Mouse (Mus musculus): ENCODE measurements around the gene Apbb2.
A peak's percentile ranks its signal among the peaks of the same experiment; 100 is the strongest.

The Apbb2 gene

DNA sequence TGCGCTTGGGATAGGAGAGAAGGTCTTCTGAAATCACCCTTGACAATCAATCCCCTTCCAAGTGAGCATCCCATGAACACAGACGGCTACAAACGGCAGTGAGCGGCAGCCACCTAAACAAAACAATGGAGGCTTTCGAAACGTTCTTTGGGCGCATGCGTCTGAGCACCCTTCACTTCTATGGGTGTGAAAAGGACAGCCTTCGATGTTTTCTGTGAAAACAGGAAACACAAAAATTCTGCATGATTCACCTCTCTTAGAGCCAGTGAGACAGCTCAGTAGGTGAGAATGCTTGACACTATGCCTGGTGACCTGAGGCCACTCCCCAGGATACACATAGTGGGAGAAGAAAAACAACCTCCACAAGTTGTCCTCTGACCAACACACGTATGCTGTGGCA is 103.3 kb downstream of the Apbb2 start:
- DNase-seq = no peak

GRCm38 (mm10) chr5:66514659-66515058 is 103.9 kb downstream of the Apbb2 start:
- no peak for DNase-seq

DNA sequence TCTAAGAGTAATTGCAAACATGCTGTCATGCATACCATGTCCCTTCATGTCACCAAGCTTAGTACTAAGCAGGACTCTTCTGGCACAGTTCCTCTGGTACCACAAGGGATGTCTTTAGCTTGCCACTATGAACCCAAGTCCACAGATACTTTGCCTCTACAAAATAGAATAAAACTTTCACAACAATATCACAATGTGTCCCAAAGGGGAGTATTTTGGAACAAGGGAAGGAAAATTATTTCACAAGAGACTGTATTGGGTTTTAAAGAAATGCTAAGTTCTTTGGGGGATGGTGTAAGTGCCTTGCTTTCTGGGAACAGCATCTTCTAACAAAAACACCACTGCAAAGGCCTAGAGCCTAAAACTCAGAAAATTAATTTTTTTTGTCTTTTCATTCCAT is 105.2 kb downstream of the Apbb2 start:
- no peak for DNase-seq

GRCm38 (mm10) chr5:66512519-66512918 is 106.1 kb downstream of the Apbb2 start:
- DNase-seq = no peak

- no peak for DNase-seq
Observed at GRCm38 (mm10) chr5:66510716-66511115, 107.9 kb downstream of the Apbb2 start.

DNA sequence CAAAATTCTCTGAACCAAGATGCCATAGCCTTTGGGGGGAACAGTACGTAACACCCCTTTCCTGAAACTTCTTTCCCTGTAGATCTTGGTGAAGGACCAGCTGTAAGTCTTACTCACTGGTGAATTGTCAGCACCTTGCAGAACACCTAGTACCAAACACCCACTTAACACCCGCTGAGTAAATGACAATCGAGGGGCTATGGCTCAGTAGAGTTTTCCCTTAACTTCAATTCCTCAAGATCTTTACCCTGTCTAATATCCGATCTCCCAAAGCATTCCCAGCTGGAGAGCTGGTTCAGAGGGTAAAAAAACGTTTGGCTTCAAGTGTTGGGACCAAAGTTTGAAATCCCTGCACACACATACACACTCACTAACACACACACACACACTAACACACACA is 109.4 kb downstream of the Apbb2 start:
- no peak for DNase-seq

- no peak for DNase-seq
Observed at GRCm38 (mm10) chr5:66505578-66505977, 113.0 kb downstream of the Apbb2 start.

DNA sequence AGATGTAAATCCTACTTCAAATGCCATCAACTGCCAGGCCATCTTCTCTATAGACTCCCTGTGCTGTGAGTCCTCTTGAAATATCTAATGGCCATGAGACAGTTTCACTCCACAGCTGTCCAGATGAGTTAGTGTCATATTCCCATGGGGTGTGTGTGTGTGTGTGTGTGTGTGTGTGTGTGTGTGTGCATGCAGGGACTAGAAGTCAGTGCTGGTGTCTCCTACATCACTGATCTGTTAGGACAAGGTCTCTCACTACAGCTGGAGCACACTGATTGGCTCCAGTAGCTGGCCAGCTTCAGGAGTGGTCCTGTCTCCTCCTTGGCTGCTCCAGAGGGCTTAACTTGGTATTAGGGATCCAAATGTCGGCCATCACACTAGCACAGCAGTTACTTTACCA is 113.5 kb downstream of the Apbb2 start:
- DNase-seq = no peak

- DNase-seq = no peak
Observed at GRCm38 (mm10) chr5:66504434-66504747, 114.2 kb downstream of the Apbb2 start.

GRCm38 (mm10) chr5:66503557-66504433 is 114.8 kb downstream of the Apbb2 start:
- DNase-seq = no peak

DNA sequence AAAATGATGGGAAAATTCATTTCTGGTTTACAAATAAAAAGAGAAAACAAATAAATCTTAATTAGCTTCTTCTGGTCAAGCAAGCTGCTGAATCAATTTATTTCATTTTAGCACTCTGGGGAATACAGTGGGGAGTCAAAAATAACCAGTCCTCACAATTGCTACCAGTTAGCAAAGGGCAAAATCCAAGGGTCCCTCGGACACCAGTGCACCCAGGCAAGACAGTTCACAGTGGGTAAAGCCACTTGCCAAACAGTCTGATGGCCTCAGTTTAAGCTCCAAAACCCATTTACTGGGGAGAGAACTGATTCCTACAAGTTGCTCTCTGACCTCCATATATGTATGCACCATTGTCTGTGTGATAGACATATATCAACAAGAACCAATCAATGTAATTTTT is 115.6 kb downstream of the Apbb2 start:
- no peak for DNase-seq

GRCm38 (mm10) chr5:66499621-66500020 is 119.0 kb downstream of the Apbb2 start:
- DNase-seq = no peak

DNA sequence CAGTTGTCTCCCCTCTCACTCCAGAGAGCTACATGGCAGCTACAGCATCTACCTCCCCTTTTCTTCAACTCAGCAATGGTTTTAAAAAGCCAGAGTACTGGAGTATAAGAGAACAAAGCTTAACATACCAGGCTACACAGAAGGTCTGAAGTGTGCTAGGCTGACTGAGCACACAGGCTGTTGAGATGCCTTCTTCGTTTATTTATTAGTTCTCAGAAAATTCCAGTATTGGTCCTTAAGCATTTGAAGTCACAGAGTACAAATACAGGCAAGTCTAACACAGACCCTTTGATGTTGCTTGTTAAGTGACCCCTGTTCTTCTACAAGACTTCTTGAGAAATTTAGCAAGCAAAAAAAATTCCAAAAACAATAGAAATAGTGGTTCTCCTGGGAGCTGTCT is 120.4 kb downstream of the Apbb2 start:
- DNase-seq = no peak

DNA sequence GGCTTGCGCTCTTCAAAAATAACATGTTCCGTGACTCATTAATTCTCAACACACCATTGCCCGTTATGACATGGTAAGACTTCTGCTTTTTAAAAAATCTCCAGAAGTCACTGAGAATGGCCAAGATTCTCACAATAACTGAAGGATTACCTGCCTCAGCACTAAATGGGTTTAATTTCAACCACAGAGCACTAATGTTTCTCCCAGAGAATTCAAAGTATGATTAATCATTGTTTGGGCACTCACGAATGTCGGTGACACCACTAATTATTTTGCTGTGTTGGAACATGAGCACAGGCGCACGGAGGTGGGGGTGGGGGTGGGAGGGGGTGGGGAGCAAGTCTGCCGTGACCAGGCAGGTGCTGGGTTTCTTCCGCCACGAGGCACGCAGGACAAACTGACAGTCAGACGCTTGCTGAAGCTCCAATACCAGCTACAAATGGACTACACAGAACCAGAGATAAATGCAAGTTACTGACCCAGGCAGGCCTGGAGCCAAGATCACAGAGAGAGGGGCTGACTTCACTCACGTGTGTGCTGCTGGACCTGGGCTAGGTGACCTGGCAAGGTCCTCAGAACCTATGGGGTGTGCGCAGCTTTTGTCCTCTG is 121.0 kb downstream of the Apbb2 start:
- no peak for DNase-seq

GRCm38 (mm10) chr5:66496881-66497360 is 121.7 kb downstream of the Apbb2 start:
- DNase-seq = no peak

DNA sequence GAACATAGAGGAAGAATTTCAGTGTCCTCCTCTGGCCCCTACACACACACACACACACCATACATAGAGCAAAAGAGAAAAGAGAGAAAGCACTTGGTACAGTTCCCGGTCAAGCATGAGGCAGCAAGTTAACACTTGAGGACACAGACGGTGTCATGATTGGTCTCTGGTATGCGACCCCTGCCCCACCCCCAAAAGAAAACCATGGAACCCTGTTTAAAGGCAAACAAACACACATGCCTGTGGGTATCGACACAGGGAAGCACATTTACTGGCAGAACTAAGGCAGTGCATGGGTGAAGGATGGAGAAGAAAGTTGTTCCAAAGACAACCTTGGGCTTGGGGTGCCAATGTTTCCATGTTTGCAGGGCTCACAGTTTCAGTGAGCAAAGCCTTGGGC is 123.9 kb downstream of the Apbb2 start:
- DNase-seq = no peak

- no peak for DNase-seq
Observed at GRCm38 (mm10) chr5:66492563-66492960, 126.0 kb downstream of the Apbb2 start.

- no peak for DNase-seq
Observed at GRCm38 (mm10) chr5:66491907-66492562, 126.5 kb downstream of the Apbb2 start.

- DNase-seq = no peak
Observed at GRCm38 (mm10) chr5:66486028-66486427, 132.6 kb downstream of the Apbb2 start.

GRCm38 (mm10) chr5:66476266-66476665 is 142.3 kb downstream of the Apbb2 start:
- DNase-seq = peak; percentile 54

- DNase-seq = no peak
Observed at GRCm38 (mm10) chr5:66475824-66476223, 142.8 kb downstream of the Apbb2 start.

GRCm38 (mm10) chr5:66474153-66474552 is 144.4 kb downstream of the Apbb2 start:
- no peak for DNase-seq

DNA sequence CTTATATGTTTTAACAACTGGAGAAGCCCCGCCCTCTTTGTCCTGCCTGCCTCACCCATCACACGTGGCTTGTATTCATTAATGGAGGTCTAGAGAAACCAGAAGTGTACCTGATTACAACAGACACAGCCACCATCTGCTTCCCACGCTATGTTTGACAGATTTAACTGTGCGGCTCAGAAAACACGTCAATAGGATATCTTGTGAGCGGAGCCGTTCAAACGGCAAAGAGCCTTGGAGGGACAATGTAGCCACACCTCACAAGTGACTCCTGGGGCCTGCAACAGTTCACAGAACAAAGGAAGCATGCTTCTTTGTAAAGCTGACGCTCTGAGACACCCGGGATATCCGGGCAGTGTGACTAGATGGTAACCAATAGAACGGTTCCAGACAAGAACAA is 145.0 kb downstream of the Apbb2 start:
- DNase-seq = no peak

GRCm38 (mm10) chr5:66470837-66471236 is 147.7 kb downstream of the Apbb2 start:
- DNase-seq = no peak
